Mouse (Mus musculus) cortical plate, adult 2 months (tissue): ENCODE results near the gene Gtf3c3. TPM values are rescaled to one million over a fixed set of nuclear protein-coding genes. Genes with fewer than 3 reads are reported as not detected.
A peak's percentile ranks its signal among the peaks of the same experiment; 100 is the strongest.

Source experiments
- H3K27ac ChIP-seq: fragments of 200-500 bp; 2 replicates; pipeline ENCODE4 v1.5.1; 2012; ENCODE audit warnings: low read length, control low read depth, inconsistent platforms; ENCODE audit not compliant: insufficient read depth
- H3K4me1 ChIP-seq: fragments of 200-500 bp; 2 replicates; pipeline ENCODE4 v1.6.1; 2011; ENCODE audit warnings: low read length; ENCODE audit not compliant: control insufficient read depth, insufficient read depth
- H3K4me3 ChIP-seq: fragments of 200-500 bp; 2 replicates; pipeline ENCODE4 v1.5.1; 2011; ENCODE audit warnings: mild to moderate bottlenecking, low read length, control low read depth; ENCODE audit not compliant: insufficient read depth
- CTCF ChIP-seq: fragments of 200-500 bp; IDR thresholded peaks from 2 replicates; pipeline ENCODE4 v1.5.1; 2011; ENCODE audit warnings: mild to moderate bottlenecking, control low read depth, low read length; ENCODE audit not compliant: insufficient read depth; ENCODE audit errors: extremely low read depth
- POLR2A ChIP-seq: fragments of 200-500 bp; IDR thresholded peaks from 2 replicates; pipeline ENCODE4 v1.6.1; 2011; ENCODE audit warnings: mild to moderate bottlenecking, low read length, control low read depth; ENCODE audit not compliant: insufficient read depth; ENCODE audit errors: extremely low read depth
- polyA plus RNA-seq: library from polyadenylated mRNA; depleted of rRNA; stranded (reverse); fragments of >200 nt; gene quantifications from 2 replicates; pipeline ENCODE4 v1.2.3, GENCODE M21; 2012; rRNA removed

Gene Gtf3c3
- polyA plus RNA-seq, 1 experiment, result 18.4 TPM

DNA sequence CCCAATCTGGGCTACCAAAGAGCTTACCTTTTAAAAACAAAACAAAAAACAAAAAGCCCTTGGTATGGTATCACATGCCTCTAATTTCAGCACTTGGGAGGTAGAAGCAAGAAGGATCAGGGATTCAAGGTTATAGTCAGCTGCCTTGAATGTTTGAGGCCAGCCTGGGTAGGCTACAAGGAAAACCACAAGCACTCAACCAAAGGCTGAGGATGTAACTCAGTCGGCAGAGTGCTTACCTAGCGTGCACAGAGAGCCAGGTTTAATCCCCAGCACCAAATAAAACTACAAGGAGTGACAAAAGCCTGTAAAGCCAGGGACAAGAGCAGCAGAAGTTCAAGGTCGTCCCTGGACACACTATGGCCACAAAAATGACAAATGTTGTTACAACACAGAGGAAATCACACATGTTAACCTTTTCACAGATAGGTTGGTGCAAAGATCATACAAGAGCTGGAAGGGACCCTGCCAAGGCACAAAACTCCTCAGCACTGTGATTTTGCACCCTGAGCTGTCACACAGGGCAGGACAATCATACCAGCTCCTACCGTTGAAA lies 16.5 kb downstream of the Gtf3c3 start:
- no peak overlapping the region for H3K4me3 ChIP-seq
- H3K4me1 ChIP-seq, result no peaks in the 10 kb centered on the region
- TF ChIP-seq POLR2A (no peak), CTCF (no peak)

DNA sequence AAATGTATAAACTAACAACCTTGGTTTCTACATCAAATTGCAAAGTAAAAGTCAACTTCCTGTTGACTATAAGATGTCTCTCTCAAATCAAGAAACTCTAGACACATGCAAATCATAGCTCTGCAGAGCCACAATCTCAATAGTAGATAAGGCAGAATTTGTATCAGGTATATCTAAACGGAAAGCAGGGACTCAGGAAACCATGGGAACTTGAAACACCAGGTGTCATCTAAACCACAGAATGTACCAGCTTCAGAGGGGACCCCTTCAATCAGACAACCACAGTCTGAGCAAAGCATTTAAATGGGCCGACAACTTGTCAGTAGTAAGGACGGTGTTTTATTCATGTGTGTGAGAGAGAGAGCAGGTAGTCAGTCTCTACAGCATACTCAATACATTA lies 17.1 kb downstream of the Gtf3c3 start:
- Histone ChIP-seq H3K4me3 (no peak overlapping the region), H3K27ac (no peak overlapping the region), H3K4me1 (no peaks in the 10 kb centered on the region)
- TF ChIP-seq CTCF, result no peak
- TF ChIP-seq POLR2A, result no peak

More for the DNA sequence above, 16.5 kb downstream of the Gtf3c3 start:
- H3K27ac ChIP-seq, result no peak overlapping the region

- H3K4me3 ChIP-seq, result no peak overlapping the region
- no peaks in the 10 kb centered on the region for H3K4me1 ChIP-seq
- H3K27ac ChIP-seq, result no peak overlapping the region
- no peak for TF ChIP-seq CTCF
Observed at GRCm38 (mm10) chr1:54402736-54403135, 36.0 kb downstream of the Gtf3c3 start.

DNA sequence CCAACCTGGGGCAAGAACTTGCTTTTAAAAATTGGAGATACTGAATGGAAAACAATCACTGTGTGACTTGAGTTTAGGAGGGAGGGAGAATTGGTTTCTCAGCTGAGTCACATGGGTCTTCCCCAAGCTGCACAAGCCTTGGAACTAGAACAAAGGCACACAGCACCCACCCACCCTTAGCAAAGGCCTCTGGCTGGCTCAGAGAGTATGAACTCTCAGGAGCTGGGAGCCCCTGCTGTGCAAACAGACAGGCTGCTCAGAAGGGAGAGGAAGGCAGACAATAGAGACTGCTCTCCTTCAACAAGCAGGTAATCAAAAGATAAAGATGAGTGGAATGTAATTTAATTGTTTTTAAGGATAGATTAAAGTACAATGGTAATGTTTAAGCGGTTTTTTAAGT lies 54.5 kb downstream of the Gtf3c3 start:
- no peak for TF ChIP-seq POLR2A
- H3K4me1 ChIP-seq, result no peaks in the 10 kb centered on the region
- H3K27ac ChIP-seq, result no peak overlapping the region
- no peak overlapping the region for H3K4me3 ChIP-seq

DNA sequence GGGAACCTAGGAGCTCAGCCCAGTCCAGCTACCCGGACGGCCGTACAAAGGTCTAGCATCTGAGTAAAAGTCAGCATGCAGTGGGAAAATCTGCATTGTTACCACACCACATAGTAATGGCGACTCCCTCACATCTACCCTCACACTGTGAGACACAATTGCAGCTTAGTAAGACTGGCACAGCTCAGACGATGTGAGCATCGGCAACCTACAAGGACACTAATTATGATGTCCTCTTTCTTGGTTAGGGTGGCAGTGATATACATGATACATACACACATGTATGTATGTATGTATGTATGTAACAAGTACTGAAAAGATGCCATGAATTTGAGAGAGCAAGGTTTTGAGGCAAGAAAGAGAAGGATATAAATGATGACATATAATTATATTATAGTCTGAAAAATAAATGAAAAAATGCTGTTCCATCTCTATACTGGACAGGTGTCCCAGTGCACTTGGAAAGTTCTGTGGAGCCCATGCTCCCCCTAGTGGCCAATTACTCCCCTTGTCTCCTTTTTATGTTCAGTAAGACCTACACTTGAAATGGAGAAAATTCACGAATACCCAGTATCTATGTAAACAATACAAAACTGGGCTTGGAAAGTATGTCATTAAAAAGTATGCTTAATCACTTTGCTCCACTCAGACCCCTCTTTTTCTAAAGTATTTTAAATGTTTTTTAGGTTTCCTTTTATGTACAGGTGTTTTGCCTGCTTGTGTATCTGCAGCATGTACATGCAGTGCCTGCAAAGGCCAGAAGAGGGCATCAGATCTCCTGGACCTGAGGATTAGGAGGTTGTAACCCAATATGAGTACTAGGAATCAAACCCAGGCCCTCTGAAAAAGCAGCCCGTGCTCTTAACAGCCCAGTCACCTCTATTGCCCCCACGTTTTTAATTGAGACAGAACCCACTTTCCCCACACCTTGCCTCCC lies 57.5 kb downstream of the Gtf3c3 start:
- H3K4me1 ChIP-seq, result no peaks in the 10 kb centered on the region
- no peak overlapping the region for H3K27ac ChIP-seq
- H3K4me3 ChIP-seq, result no peak overlapping the region
- TF ChIP-seq POLR2A (no peak), CTCF (peak; percentile 60)

DNA sequence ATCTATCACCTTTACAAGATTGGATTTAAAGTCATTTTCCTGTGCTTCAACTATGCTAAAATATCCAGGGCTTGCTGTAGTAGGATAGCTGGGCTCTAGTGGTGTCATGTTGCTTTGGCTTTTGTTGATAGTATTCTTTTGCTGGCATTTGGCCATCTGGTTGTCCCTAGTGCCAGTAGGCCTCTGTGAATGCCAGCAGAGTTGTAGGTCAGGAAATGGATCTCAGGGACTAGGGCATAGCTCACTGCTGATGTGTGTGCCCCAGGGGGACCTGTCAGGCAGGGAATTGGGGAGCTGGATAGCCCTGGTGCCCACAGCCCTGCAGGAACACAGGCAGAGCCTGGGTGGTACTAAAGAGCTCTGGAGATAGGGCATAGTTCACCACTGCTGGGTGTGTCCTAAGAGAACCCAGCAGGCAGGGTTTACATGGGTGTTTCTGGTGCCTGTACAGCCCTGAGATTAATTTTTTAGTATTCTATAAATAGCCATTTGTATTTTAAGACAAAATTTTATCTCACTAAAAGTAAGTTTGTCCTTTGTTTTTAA lies 61.2 kb downstream of the Gtf3c3 start:
- Histone ChIP-seq H3K4me3 (no peak overlapping the region), H3K4me1 (no peaks in the 10 kb centered on the region), H3K27ac (no peak overlapping the region)
- no peak for TF ChIP-seq CTCF
- TF ChIP-seq POLR2A, result no peak

DNA sequence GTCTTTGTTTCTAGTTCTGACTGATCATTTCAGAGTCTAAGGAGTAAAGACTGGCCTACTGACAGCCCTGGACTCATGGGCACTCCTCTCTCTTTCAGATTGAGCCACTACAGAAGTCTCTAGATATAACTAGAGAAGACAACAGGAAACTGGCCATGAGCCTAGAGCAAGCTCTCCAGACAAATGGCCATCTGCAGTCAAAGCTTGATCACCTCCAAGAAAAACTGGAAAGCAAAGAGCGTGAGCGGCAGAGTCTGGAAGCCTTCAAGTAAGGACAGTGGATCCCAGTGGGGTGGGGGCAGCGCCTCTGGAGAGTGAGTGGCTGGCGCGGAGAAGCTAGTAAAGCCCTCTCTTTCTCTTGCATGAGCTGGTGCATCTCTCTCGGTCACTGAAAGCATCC lies 82.2 kb downstream of the Gtf3c3 start:
- Histone ChIP-seq H3K4me1 (no peaks in the 10 kb centered on the region), H3K27ac (no peak overlapping the region), H3K4me3 (no peak overlapping the region)
- no peak for TF ChIP-seq POLR2A

- TF ChIP-seq POLR2A (no peak), CTCF (no peak)
- Histone ChIP-seq H3K4me1 (no peaks in the 10 kb centered on the region), H3K4me3 (no peak overlapping the region)
Observed at GRCm38 (mm10) chr1:54355485-54355884, 83.3 kb downstream of the Gtf3c3 start.

DNA sequence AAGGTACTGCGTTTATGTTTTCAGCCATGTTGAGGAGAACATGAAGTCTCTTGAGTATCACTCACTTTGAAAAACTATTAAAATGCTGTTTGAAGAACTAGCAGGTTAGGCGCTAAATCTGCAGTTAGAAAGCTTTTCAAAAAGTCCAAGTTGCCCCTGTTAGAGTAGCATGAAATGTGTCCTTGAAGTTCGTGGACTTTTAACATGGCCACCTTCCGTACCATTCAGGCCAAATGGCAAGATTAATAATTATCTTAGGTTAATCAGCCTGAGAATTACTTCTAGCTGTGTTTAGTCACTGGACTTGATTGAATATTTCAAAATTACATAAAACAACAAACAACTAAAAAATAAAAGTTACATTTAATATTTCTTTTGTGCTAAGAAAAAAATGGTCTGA lies 84.0 kb downstream of the Gtf3c3 start:
- Histone ChIP-seq H3K27ac (no peak overlapping the region), H3K4me3 (no peak overlapping the region), H3K4me1 (no peaks in the 10 kb centered on the region)
- TF ChIP-seq CTCF (no peak), POLR2A (no peak)

More at GRCm38 (mm10) chr1:54355485-54355884, 83.3 kb downstream of the Gtf3c3 start:
- no peak overlapping the region for H3K27ac ChIP-seq

Other genes starting within 250 kb of the Gtf3c3 start
- 10.8 and 13.0 TPM in 2 replicates for gene Hecw2, start 243.8 kb downstream of the Gtf3c3 start, polyA plus RNA-seq
- gene Ccdc150, start 188.3 kb downstream of the Gtf3c3 start, polyA plus RNA-seq, result 0.06 and 0.15 TPM in 2 replicates
- 6.8 and 7.5 TPM in 2 replicates for gene Pgap1, start 118.7 kb upstream of the Gtf3c3 start, polyA plus RNA-seq